Mouse (Mus musculus) testis, adult 2 months (tissue): ENCODE data around the gene Ddx39b.
"Not testable (repeated sequence)": the region's sequence is repeated elsewhere in the genome, so short reads cannot be mapped to it uniquely, and the experiment has no call there.

Source experiments
- CTCF ChIP-seq: fragments of 200-500 bp; IDR thresholded peaks from 2 replicates; pipeline ENCODE4 v1.5.1; 2012; ENCODE audit warnings: low read depth, mild to moderate bottlenecking, inconsistent platforms, low read length, moderate library complexity; ENCODE audit not compliant: control insufficient read depth, insufficient read depth, insufficient replicate concordance
- POLR2A ChIP-seq: fragments of 200-500 bp; IDR thresholded peaks from 2 replicates; pipeline ENCODE4 v1.6.1; 2012; ENCODE audit warnings: low read depth, mild to moderate bottlenecking, inconsistent platforms, low read length, moderate library complexity; ENCODE audit not compliant: control insufficient read depth

- not testable (repeated sequence) for TF ChIP-seq POLR2A, CTCF
Measured at GRCm38 (mm10) chr17:35300261-35300945, 58.9 kb downstream of the Ddx39b start.
